Mouse (Mus musculus) layer of hippocampus, adult 9-11 months (tissue): ENCODE measurements at regions not wholly inside any gene's neighbourhood (a gene's known extent, or its start where the extent isn't known, plus 50 kb on each side); places are given as distances from the start of the nearest gene placed in this dataset.

Experiments used
- DNase-seq: peaks from one replicate; pipeline ENCODE4 v3.0.0; 2022

DNA sequence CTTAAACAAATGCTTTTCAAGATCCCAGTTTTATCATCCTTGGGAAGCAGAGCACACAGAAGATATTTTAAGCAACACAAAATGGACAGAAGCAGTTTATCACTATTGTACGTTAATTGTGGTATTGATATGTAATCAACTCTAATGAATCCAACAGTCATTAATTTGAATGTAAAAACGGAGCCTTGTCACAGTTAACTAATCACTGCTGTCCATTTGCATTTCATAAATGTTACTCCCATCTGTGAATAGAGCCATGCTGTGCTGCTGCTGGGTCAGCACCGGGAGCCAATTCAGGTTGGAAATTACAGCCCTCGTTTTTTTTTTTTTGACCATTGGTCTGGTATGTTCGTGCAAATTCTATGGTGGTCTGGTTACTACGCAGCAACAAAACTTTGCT, 85.0 kb upstream of the Fbxo33 start:
- DNase-seq: no peak
